Mouse (Mus musculus) adrenal gland, postnatal 14 days (tissue): Measurements from ENCODE around the gene Fam214a. TPM values are rescaled to one million over a fixed set of nuclear protein-coding genes. Genes with fewer than 3 reads are reported as not detected.
A peak's percentile ranks its signal among the peaks of the same experiment; 100 is the strongest.

Experiments used
- DNase-seq: peaks from one replicate; pipeline ENCODE4 v3.0.0; 2021; ENCODE audit warnings: mixed read lengths
- total RNA-seq: library from RNA; stranded (reverse); gene quantifications from 2 replicates; pipeline ENCODE4 v1.2.3, GENCODE M21; 2021

Gene Fam214a
- total RNA-seq, 1 experiment from 2014 or later, result 80.4 TPM

- peak; percentile 46 for DNase-seq
These were observed 79.7 kb downstream of the Fam214a start for GRCm38 (mm10) chr9:75032408-75032807.

- DNase-seq, result no peak
These were observed 80.5 kb downstream of the Fam214a start for GRCm38 (mm10) chr9:75033141-75033540.

- no peak for DNase-seq
These were observed 82.0 kb downstream of the Fam214a start for GRCm38 (mm10) chr9:75034691-75035090.

GRCm38 (mm10) chr9:75035944-75036343 lies 83.3 kb downstream of the Fam214a start:
- no peak for DNase-seq

GRCm38 (mm10) chr9:75037451-75038356 lies 85.0 kb downstream of the Fam214a start, which contains the start of gene Arpp19:
Gene Arpp19, plus strand, starts transcription at chr9:75037614.
- peak; percentile 93 for DNase-seq

GRCm38 (mm10) chr9:75038357-75038688 lies 85.6 kb downstream of the Fam214a start:
- no peak for DNase-seq

GRCm38 (mm10) chr9:75040566-75040965 lies 87.9 kb downstream of the Fam214a start:
- no peak for DNase-seq

GRCm38 (mm10) chr9:75041840-75042525 lies 89.3 kb downstream of the Fam214a start:
- no peak for DNase-seq

- DNase-seq, result no peak
These were observed 90.5 kb downstream of the Fam214a start for GRCm38 (mm10) chr9:75043191-75043590.

- no peak for DNase-seq
These were observed 94.4 kb downstream of the Fam214a start for GRCm38 (mm10) chr9:75047079-75047478.

GRCm38 (mm10) chr9:75049100-75049499 lies 96.4 kb downstream of the Fam214a start:
- peak; percentile 45 for DNase-seq

GRCm38 (mm10) chr9:75050003-75050402 lies 97.3 kb downstream of the Fam214a start:
- peak; percentile 71 for DNase-seq

GRCm38 (mm10) chr9:75051841-75052240 lies 99.2 kb downstream of the Fam214a start:
- no peak for DNase-seq

- DNase-seq, result no peak
These were observed 102.4 kb downstream of the Fam214a start for GRCm38 (mm10) chr9:75055046-75055445.

- DNase-seq, result no peak
These were observed 112.1 kb downstream of the Fam214a start for GRCm38 (mm10) chr9:75064678-75065331.

- no peak for DNase-seq
These were observed 117.9 kb downstream of the Fam214a start, which contains the start of gene Myo5a for GRCm38 (mm10) chr9:75070457-75071028. Gene Myo5a, plus strand, starts transcription at chr9:75071015.

- peak; percentile 89 for DNase-seq
These were observed 118.5 kb downstream of the Fam214a start for GRCm38 (mm10) chr9:75071029-75071705.

GRCm38 (mm10) chr9:75071706-75072192 lies 119.1 kb downstream of the Fam214a start:
- peak; percentile 55 for DNase-seq

GRCm38 (mm10) chr9:75072361-75072760 lies 119.7 kb downstream of the Fam214a start:
- DNase-seq, result no peak

GRCm38 (mm10) chr9:75077191-75077590 lies 124.5 kb downstream of the Fam214a start:
- no peak for DNase-seq
